Mouse (Mus musculus) heart, postnatal 0 days (tissue): Measurements from ENCODE around the gene Fam118b. TPM values are rescaled to one million over a fixed set of nuclear protein-coding genes. Genes with fewer than 3 reads are reported as not detected.

ENCODE experiments used
- ATAC-seq: fragments of 200-750 bp; cut with Nextera tagmentation; 2 replicates; pipeline ENCODE4 v1.8.0; 2017; ENCODE audit warnings: low read depth, moderate number of reproducible peaks, moderate library complexity; ENCODE audit not compliant: insufficient read depth
- DNase-seq: peaks from one replicate; pipeline ENCODE4 v3.0.0-alpha.2; 2016; ENCODE audit warnings: low spot score
- H3K27ac ChIP-seq: fragments of 300-500 bp; sonication (generic); 2 replicates; pipeline ENCODE4 v1.5.1; 2014; ENCODE audit warnings: low read depth, mild to moderate bottlenecking
- H3K27me3 ChIP-seq: fragments of 300-500 bp; sonication (generic); 2 replicates; pipeline ENCODE4 v1.6.1; 2014; ENCODE audit warnings: low read length, mixed read lengths; ENCODE audit not compliant: control insufficient read depth, insufficient read depth
- H3K36me3 ChIP-seq: fragments of 300-500 bp; sonication (generic); replicated peaks from 2 replicates; pipeline ENCODE4 v1.6.1; 2014; ENCODE audit warnings: low read length, mixed read lengths; ENCODE audit not compliant: control insufficient read depth, insufficient read depth
- H3K4me1 ChIP-seq: fragments of 300-500 bp; sonication (generic); 2 replicates; pipeline ENCODE4 v1.6.1; 2014; ENCODE audit warnings: antibody characterized with exemption; ENCODE audit not compliant: control insufficient read depth, insufficient read depth
- H3K4me2 ChIP-seq: fragments of 300-500 bp; sonication (generic); 2 replicates; pipeline ENCODE4 v1.6.1; 2014; ENCODE audit warnings: low read depth, mild to moderate bottlenecking, low read length, moderate library complexity
- H3K4me3 ChIP-seq: fragments of 300-500 bp; sonication (generic); 2 replicates; pipeline ENCODE4 v1.5.1; 2014; ENCODE audit warnings: low read depth, low read length
- H3K9ac ChIP-seq: fragments of 300-500 bp; sonication (generic); replicated peaks from 2 replicates; pipeline ENCODE4 v1.6.1; 2014; ENCODE audit warnings: low read depth, low read length, mixed read lengths
- H3K9me3 ChIP-seq: fragments of 300-500 bp; sonication (generic); replicated peaks from 2 replicates; pipeline ENCODE4 v1.6.1; 2016; ENCODE audit warnings: low read length; ENCODE audit not compliant: control insufficient read depth
- CTCF ChIP-seq: IDR thresholded peaks from 2 replicates; pipeline ENCODE4 v1.5.1; 2016; ENCODE audit warnings: antibody characterized with exemption, control low read depth, low read depth
- EP300 ChIP-seq: IDR thresholded peaks from 2 replicates; pipeline ENCODE4 v1.6.1; 2016; ENCODE audit warnings: antibody characterized with exemption, low read depth
- WGBS: fragments of 180-500 bp; shearing (Covaris S2); extraction: QIAGEN DNeasy Blood & Tissue Kit; methylation state at CpG from one replicate; pipeline ENCODE4 v1.1.7; 2014; 5-methylcytosine and 5-hydroxymethylcytosine counted together
- polyA plus RNA-seq: library from polyadenylated mRNA; unstranded; fragments of >200 nt; fragmentation: Nextera tagmentation; extraction: Ambion mirVana; gene quantifications from 2 replicates; pipeline ENCODE4 v1.2.1, GENCODE M21; 2015
- total RNA-seq: library from RNA; depleted of rRNA; stranded (reverse); fragments of >200 nt; gene quantifications from 2 replicates; pipeline ENCODE4 v1.2.3, GENCODE M21; 2014; ENCODE audit warnings: low replicate concordance

Fam118b gene
- total and polyA plus RNA-seq, 2 experiments from 2014 or later, result 19.7 to 22.6 TPM

DNA sequence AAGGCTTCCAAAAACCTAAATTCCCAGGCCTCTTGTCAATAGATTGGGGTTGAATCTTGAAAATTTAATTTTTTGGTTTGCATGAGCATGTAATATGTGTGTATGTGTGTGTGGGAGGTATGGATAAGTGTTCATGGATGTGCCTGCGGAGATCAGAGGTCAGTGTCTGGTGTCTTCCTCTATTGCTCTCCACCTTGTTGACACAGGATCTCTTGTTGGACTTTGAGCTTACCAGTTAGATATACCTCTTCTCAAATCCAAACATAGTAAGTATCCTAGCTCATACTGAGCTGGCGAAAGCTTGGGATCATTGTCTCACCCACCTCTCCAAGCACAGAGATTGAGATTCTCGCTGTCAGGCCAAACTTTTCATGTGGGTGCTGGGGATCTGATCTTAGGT, 22.8 kb upstream of the Fam118b start:
- no peaks in the 10 kb centered on the region for H3K27me3 ChIP-seq
- TF ChIP-seq EP300, result no peak
- no peak for TF ChIP-seq CTCF
- ATAC-seq (no peak), DNase-seq (no peak)
- no peak overlapping the region for H3K9ac ChIP-seq
- 84% methylated on average over 3 of the region's 3 CpGs for WGBS
- H3K4me3 ChIP-seq, result no peak overlapping the region
- H3K4me2 ChIP-seq, result no peak overlapping the region
- no peak overlapping the region for H3K27ac ChIP-seq
- H3K4me1 ChIP-seq, result no peaks in the 10 kb centered on the region
- H3K9me3 ChIP-seq, result no peaks in the 10 kb centered on the region
- H3K36me3 ChIP-seq, result no peaks in the 10 kb centered on the region

DNA sequence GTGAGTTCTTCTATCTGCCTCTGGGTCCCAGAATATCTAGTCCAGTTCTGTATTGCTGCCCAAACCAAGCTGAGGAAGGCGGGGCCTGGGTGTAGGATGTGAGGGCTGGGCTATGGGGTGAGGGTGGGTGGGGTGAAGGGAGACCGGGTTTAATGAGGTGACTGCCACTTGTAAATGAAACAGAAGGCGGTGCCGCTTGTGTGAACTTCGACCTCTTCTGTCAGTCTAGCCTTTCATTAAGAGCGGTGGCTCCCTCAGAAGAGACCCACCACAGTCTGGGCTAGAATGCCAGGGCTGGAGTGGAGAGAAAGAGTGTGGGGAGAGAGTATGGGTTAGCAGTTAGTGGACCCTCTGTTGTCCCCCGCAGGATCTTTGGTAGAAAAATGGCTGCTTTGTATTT, 22.4 kb upstream of the Fam118b start:
- 62% methylated on average over 7 of the region's 7 CpGs for WGBS
- H3K36me3 ChIP-seq, result no peaks in the 10 kb centered on the region
- no peak for ATAC-seq

DNA sequence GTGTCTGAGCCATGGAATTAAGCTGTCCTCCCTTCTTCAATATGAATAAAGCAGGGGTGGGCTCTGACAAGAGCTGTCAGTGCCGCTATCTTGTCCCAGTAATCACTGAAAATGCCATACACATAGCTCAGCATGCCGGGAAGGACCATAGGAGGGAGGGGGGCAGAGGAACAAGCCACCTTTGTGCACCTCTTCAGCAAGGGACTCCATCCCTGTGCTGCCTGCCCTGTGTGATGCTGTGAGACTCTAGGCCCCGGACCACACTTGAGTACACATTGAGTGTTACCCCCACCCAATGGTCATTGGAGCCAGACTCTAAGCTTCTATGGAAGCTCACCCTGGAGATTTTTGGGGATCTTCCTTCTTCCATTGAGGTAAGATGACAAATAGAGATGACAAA, 18.7 kb upstream of the Fam118b start:
- Histone ChIP-seq H3K4me3 (no peak overlapping the region), H3K4me1 (no peaks in the 10 kb centered on the region), H3K4me2 (no peak overlapping the region), H3K9ac (no peak overlapping the region), H3K9me3 (no peaks in the 10 kb centered on the region), H3K36me3 (no peaks in the 10 kb centered on the region), H3K27me3 (no peaks in the 10 kb centered on the region), H3K27ac (no peak overlapping the region)
- no peak for ATAC-seq
- TF ChIP-seq EP300, result no peak
- TF ChIP-seq CTCF, result no peak
- 76% methylated on average over 3 of the region's 3 CpGs for WGBS
- no peak for DNase-seq

More for the DNA sequence above, 22.4 kb upstream of the Fam118b start:
- Histone ChIP-seq H3K9me3 (no peaks in the 10 kb centered on the region), H3K4me1 (no peaks in the 10 kb centered on the region), H3K9ac (no peak overlapping the region), H3K4me2 (no peak overlapping the region), H3K27me3 (no peaks in the 10 kb centered on the region), H3K4me3 (no peak overlapping the region), H3K27ac (no peak overlapping the region)
- TF ChIP-seq CTCF (no peak), EP300 (no peak)
- no peak for DNase-seq

DNA sequence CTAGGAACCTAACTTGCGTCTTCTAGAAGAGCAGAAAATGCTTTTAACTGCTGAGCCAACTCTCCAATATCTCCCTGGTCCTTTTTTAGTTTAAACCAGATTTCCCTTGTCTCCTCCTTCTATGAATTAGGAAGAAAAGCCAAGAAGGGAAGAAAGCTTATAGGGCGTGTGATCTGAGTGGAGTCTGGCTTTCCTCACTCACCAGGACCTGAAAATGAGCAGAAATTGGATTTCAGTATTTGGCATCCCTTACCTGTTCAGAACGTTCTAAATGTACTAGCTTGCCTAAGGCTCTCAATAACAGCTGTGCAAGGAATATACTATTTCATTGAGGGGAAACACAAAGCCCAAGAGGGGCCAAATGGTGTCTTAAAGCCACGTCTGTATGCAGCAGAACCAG, 16.7 kb upstream of the Fam118b start:
- 84% methylated on average over 4 of the region's 4 CpGs for WGBS
- TF ChIP-seq CTCF (no peak), EP300 (no peak)
- Histone ChIP-seq H3K4me3 (no peak overlapping the region), H3K36me3 (no peaks in the 10 kb centered on the region), H3K4me2 (no peak overlapping the region), H3K27ac (no peak overlapping the region), H3K9ac (no peak overlapping the region), H3K27me3 (no peaks in the 10 kb centered on the region), H3K9me3 (no peaks in the 10 kb centered on the region), H3K4me1 (no peaks in the 10 kb centered on the region)
- no peak for ATAC-seq
- DNase-seq, result no peak

DNA sequence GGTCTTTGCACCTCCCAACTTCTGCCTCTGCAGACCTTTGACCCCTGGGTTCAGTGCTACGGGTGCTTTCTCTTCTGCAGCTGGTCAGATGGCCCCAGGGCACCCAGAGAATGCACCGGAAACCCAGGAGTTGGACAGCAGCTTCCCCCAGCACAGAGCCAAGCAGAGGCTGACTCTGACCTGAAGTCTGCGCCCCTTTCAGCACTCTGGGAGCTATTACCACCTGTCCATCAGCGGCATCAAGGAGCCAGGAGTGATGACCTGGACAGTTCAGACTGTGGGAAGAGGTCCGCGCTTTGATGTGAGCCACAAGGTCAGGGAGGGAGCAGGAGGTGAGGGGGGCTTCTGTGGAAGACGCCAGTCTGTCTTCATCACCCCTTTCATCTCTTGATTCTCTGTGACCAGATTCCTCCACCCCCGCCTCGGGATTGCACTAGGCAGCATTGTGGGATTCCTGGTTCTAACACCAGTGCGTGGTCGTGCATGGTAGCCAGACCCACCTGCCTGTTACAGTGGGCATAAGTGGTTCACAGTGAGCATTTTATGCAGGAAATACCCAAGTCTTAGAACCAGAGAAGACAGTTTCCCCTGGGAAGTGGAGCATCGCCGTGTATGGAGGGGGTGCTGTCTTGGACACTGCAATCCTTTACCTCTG, 15.9 kb upstream of the Fam118b start:
- H3K9me3 ChIP-seq, result no peaks in the 10 kb centered on the region
- no peaks in the 10 kb centered on the region for H3K36me3 ChIP-seq
- WGBS, result 80% methylated on average over 13 of the region's 13 CpGs
- H3K4me3 ChIP-seq, result no peak overlapping the region
- ATAC-seq (no peak), DNase-seq (no peak)
- no peak overlapping the region for H3K27ac ChIP-seq
- H3K9ac ChIP-seq, result no peak overlapping the region
- no peak overlapping the region for H3K4me2 ChIP-seq
- H3K4me1 ChIP-seq, result no peaks in the 10 kb centered on the region
- H3K27me3 ChIP-seq, result no peaks in the 10 kb centered on the region
- no peak for TF ChIP-seq EP300
- no peak for TF ChIP-seq CTCF

DNA sequence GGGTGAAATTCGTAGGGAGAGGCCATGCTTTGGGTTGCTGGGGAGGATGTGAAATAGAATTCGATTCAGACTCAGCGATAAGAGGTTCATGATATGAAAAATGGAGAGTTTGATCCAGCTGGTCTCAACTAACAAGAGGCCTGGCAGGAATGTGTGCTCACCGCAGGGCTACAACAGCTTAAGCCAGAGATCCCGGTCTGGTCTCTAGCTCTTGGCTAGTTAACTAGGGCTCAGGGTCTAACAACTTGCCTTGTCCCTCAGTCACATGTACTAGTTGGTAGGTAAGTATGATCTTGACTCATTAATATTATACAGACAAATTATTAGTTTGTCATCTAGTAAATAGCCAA, 15.2 kb upstream of the Fam118b start:
- Histone ChIP-seq H3K4me2 (no peak overlapping the region), H3K4me1 (no peaks in the 10 kb centered on the region), H3K27me3 (no peaks in the 10 kb centered on the region), H3K27ac (no peak overlapping the region), H3K4me3 (no peak overlapping the region), H3K36me3 (no peaks in the 10 kb centered on the region; the same call in 1 of the 2 replicates), H3K9ac (no peak overlapping the region), H3K9me3 (no peaks in the 10 kb centered on the region)
- WGBS, result 55% methylated on average over 5 of the region's 5 CpGs
- ATAC-seq, result no peak
- TF ChIP-seq CTCF, result no peak
- TF ChIP-seq EP300, result no peak
- DNase-seq, result no peak
